Mouse (Mus musculus): ENCODE measurements around the gene Megf6. TPM values are rescaled to one million over a fixed set of nuclear protein-coding genes. Genes with fewer than 3 reads are reported as not detected.

Gene Megf6
- polyA plus RNA-seq, 1 experiment from 2014 or later = 1.5 TPM

- 0 out of 2 replicates have a peak, but pooled peaks have one; percentile 35 for ATAC-seq (ENCODE audit: low read depth)
- Histone ChIP-seq H3K9me3 (replicated peaks) (no peaks in the 10 kb centered on the region), H3K9ac (no peak overlapping the region), H3K4me2 (no peak overlapping the region), H3K27me3 (0 out of 2 replicates have a peak, but pooled peaks cover 9% of the 10 kb centered on the region), H3K27ac (no peak overlapping the region), H3K36me3 (no peaks in the 10 kb centered on the region), H3K4me3 (replicated peaks) (no peak overlapping the region), H3K4me1 (replicated peaks) (peaks cover 16% of the 10 kb centered on the region)
- DNase-seq = no peak
- WGBS (ENCODE audit: insufficient replicate concordance) = 10% methylated on average over 5 of the region's 5 CpGs
Measured at GRCm38 (mm10) chr4:154214075-154214474, 43.5 kb downstream of the Megf6 start.

- Histone ChIP-seq H3K9ac (no peak overlapping the region), H3K27me3 (0 out of 2 replicates have a peak, but pooled peaks cover 4% of the 10 kb centered on the region), H3K36me3 (no peaks in the 10 kb centered on the region), H3K4me3 (replicated peaks) (no peak overlapping the region), H3K4me2 (no peak overlapping the region), H3K9me3 (replicated peaks) (no peaks in the 10 kb centered on the region), H3K27ac (no peak overlapping the region), H3K4me1 (replicated peaks) (peaks cover 16% of the 10 kb centered on the region)
- ATAC-seq (ENCODE audit: low read depth) = no peak
- 61% methylated on average over 7 of the region's 7 CpGs for WGBS (ENCODE audit: insufficient replicate concordance)
- no peak for DNase-seq
Measured at GRCm38 (mm10) chr4:154217711-154218350, 47.3 kb downstream of the Megf6 start.

DNA sequence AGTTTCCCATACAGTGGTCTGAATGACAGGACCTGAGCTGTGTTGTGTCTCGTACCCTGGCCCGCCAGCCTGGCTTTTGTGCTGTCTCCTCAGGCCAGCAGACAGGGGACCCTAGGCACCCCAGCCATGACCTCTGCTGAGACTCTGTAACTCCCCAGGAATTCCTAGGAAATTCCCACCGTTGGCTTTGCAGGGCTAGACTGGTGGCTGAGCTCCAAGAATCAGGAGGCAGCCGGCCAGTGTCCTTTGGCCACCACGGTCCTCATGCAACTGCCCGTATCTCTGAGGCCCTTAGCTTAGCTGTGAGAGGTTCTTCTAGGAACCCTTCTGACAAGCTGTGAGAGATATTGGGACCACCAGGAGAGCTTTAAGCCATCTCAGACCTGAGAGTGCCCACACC, 52.2 kb downstream of the Megf6 start:
- DNase-seq = no peak
- Histone ChIP-seq H3K27me3 (no peaks in the 10 kb centered on the region), H3K4me3 (replicated peaks) (no peak overlapping the region), H3K4me1 (replicated peaks) (no peaks in the 10 kb centered on the region), H3K36me3 (no peaks in the 10 kb centered on the region), H3K9me3 (replicated peaks) (no peaks in the 10 kb centered on the region), H3K27ac (no peak overlapping the region), H3K4me2 (no peak overlapping the region), H3K9ac (no peak overlapping the region)
- no peak for ATAC-seq (ENCODE audit: low read depth)
- 61% methylated on average over 6 of the region's 6 CpGs for WGBS (ENCODE audit: insufficient replicate concordance)

- ATAC-seq (ENCODE audit: low read depth) = no peak
Measured at GRCm38 (mm10) chr4:154224267-154224969, 53.9 kb downstream of the Megf6 start.

GRCm38 (mm10) chr4:154224970-154225309, 54.4 kb downstream of the Megf6 start:
- no peaks in the 10 kb centered on the region for H3K36me3 ChIP-seq
- H3K4me3 ChIP-seq (replicated peaks) = no peak overlapping the region
- H3K9me3 ChIP-seq (replicated peaks) = no peaks in the 10 kb centered on the region
- DNase-seq = no peak
- H3K9ac ChIP-seq = no peak overlapping the region
- no peak overlapping the region for H3K27ac ChIP-seq
- WGBS (ENCODE audit: insufficient replicate concordance) = 69% methylated on average over 9 of the region's 9 CpGs
- H3K4me1 ChIP-seq (replicated peaks) = no peaks in the 10 kb centered on the region
- H3K4me2 ChIP-seq = no peak overlapping the region
- no peaks in the 10 kb centered on the region for H3K27me3 ChIP-seq
- ATAC-seq (ENCODE audit: low read depth) = no peak

More at GRCm38 (mm10) chr4:154224267-154224969, 53.9 kb downstream of the Megf6 start:
- H3K4me2 ChIP-seq = no peak overlapping the region
- no peak for DNase-seq
- no peak overlapping the region for H3K4me3 ChIP-seq (replicated peaks)
- H3K9me3 ChIP-seq (replicated peaks) = no peaks in the 10 kb centered on the region
- no peaks in the 10 kb centered on the region for H3K36me3 ChIP-seq
- no peaks in the 10 kb centered on the region for H3K27me3 ChIP-seq
- H3K9ac ChIP-seq = no peak overlapping the region
- no peak overlapping the region for H3K27ac ChIP-seq
- no peaks in the 10 kb centered on the region for H3K4me1 ChIP-seq (replicated peaks)
- WGBS (ENCODE audit: insufficient replicate concordance) = 38% methylated on average over 6 of the region's 6 CpGs

DNA sequence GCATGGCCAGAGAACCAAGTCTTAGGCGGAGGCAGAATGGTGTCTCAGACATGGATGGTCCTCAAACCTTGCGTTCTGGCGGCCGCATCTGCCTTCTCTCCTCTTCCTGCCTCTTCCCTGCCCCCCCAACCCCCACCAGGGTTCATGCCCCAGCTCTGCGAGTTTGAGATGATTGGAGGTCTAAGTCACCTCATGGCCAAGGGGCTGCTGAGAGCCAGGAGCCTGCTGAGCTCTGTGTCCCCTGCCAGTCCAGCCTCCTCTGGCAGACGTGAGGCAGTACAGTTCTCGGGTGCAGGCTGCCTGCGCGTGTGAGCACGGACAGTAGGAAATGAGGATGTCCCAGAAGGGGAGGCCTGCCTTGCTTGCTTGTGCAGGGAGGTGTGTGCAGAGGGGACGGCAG, 56.1 kb downstream of the Megf6 start:
- Histone ChIP-seq H3K36me3 (no peaks in the 10 kb centered on the region), H3K4me3 (replicated peaks) (no peak overlapping the region), H3K27ac (no peak overlapping the region), H3K4me1 (replicated peaks) (no peaks in the 10 kb centered on the region), H3K4me2 (no peak overlapping the region), H3K9me3 (replicated peaks) (no peaks in the 10 kb centered on the region), H3K27me3 (no peaks in the 10 kb centered on the region), H3K9ac (no peak overlapping the region)
- DNase-seq (no peak), ATAC-seq (ENCODE audit: low read depth) (no peak)
- WGBS (ENCODE audit: insufficient replicate concordance) = 66% methylated on average over 11 of the region's 11 CpGs

DNA sequence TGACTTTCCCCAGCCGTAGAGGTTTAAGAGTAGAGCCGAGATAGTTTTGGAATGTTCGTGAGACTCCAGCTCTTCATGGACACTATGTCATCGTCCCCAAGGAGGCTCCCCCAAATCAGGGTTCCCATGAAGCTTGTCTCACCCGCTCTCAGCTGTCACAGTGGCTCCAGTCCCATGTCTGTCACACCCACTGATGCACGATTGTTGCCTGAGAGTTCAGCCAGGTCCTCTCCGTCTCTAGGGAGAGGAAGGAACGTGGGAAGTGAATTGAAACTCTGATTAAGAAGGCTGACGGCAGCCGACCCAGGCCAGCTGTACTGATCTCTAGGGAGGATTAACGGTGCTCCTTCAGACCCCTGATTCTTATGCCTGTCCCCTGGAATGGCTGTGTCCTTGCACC, 57.8 kb downstream of the Megf6 start:
- ATAC-seq (ENCODE audit: low read depth) (no peak), DNase-seq (no peak)
- no peak overlapping the region for H3K27ac ChIP-seq

DNA sequence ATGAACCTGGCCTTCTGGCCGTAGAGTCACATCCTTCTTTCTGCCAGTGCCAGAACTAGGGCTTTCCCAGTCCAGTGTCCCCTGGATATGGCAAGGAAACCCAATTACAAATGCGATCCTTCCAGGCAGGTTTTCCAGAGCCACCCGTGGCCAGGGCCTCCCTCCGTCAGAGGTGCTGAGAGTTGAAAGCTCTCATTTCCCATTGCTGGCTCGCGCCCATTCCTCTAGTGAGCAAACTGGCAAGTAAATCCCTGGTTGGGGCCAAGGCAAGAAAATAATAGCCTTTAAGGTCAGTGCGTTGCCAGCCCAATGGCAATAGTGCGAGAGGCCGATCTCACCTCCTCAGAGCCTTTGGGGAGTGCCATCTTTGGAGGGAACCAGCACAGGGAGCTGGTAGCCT, 59.0 kb downstream of the Megf6 start:
- Histone ChIP-seq H3K4me3 (replicated peaks) (no peak overlapping the region), H3K4me1 (replicated peaks) (no peaks in the 10 kb centered on the region), H3K36me3 (no peaks in the 10 kb centered on the region), H3K4me2 (no peak overlapping the region), H3K9ac (no peak overlapping the region), H3K27ac (no peak overlapping the region), H3K9me3 (replicated peaks) (no peaks in the 10 kb centered on the region), H3K27me3 (no peaks in the 10 kb centered on the region)
- no peak for DNase-seq
- no peak for ATAC-seq (ENCODE audit: low read depth)
- WGBS (ENCODE audit: insufficient replicate concordance) = 68% methylated on average over 9 of the region's 9 CpGs

More for the DNA sequence above, 57.8 kb downstream of the Megf6 start:
- H3K9me3 ChIP-seq (replicated peaks) = no peaks in the 10 kb centered on the region
- no peaks in the 10 kb centered on the region for H3K27me3 ChIP-seq
- H3K4me1 ChIP-seq (replicated peaks) = no peaks in the 10 kb centered on the region
- 65% methylated on average over 11 of the region's 11 CpGs for WGBS (ENCODE audit: insufficient replicate concordance)
- no peak overlapping the region for H3K9ac ChIP-seq
- H3K4me2 ChIP-seq = no peak overlapping the region
- no peaks in the 10 kb centered on the region for H3K36me3 ChIP-seq
- H3K4me3 ChIP-seq (replicated peaks) = no peak overlapping the region

- no peak for DNase-seq
- Histone ChIP-seq H3K9ac (no peak overlapping the region), H3K4me2 (no peak overlapping the region), H3K4me1 (replicated peaks) (no peaks in the 10 kb centered on the region), H3K27ac (no peak overlapping the region), H3K4me3 (replicated peaks) (no peak overlapping the region), H3K27me3 (no peaks in the 10 kb centered on the region), H3K36me3 (no peaks in the 10 kb centered on the region), H3K9me3 (replicated peaks) (no peaks in the 10 kb centered on the region)
- 61% methylated on average over 7 of the region's 7 CpGs for WGBS (ENCODE audit: insufficient replicate concordance)
- ATAC-seq (ENCODE audit: low read depth) = no peak
Measured at GRCm38 (mm10) chr4:154231380-154231779, 60.9 kb downstream of the Megf6 start.

- H3K4me1 ChIP-seq (replicated peaks) = no peaks in the 10 kb centered on the region
- 50% methylated on average over 4 of the region's 4 CpGs for whole genome bisulfite sequencing (ENCODE audit: insufficient replicate concordance)
- ATAC-seq (ENCODE audit: low read depth) = no peak
Measured at GRCm38 (mm10) chr4:154232295-154232694, 61.8 kb downstream of the Megf6 start.

DNA sequence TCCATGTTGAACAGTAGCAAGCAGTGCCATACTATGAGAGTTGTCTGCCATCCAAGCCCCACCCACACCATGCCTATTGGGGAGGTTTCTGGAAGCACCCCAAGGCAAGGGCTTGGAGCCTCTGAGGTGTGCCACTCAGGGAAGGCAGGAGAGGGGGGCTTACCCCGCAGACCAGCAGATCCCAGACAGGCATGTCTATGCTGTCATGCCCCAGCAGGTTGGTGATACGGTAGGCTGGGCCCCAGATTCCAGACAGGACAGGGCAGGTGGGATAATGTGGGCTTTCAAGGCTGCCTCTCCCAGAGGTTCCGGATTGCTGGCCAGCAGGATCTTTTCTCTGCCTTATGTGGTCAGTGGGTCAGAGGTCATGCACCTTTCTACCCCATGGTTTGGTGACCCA, 65.5 kb downstream of the Megf6 start:
- DNase-seq (no peak), ATAC-seq (ENCODE audit: low read depth) (no peak)
- Histone ChIP-seq H3K4me3 (replicated peaks) (no peak overlapping the region), H3K36me3 (no peaks in the 10 kb centered on the region), H3K4me2 (no peak overlapping the region), H3K9me3 (replicated peaks) (no peaks in the 10 kb centered on the region), H3K4me1 (replicated peaks) (no peaks in the 10 kb centered on the region), H3K9ac (no peak overlapping the region), H3K27me3 (peaks cover 14% of the 10 kb centered on the region), H3K27ac (no peak overlapping the region)
- 55% methylated on average over 3 of the region's 3 CpGs for WGBS (ENCODE audit: insufficient replicate concordance)

More at GRCm38 (mm10) chr4:154232295-154232694, 61.8 kb downstream of the Megf6 start:
- no peak overlapping the region for H3K4me3 ChIP-seq (replicated peaks)
- no peak for DNase-seq
- peaks cover under 1% of the 10 kb centered on the region; the same call in 1 of the 2 replicates for H3K27me3 ChIP-seq
- H3K9ac ChIP-seq = no peak overlapping the region
- no peaks in the 10 kb centered on the region for H3K36me3 ChIP-seq
- H3K27ac ChIP-seq = no peak overlapping the region
- no peaks in the 10 kb centered on the region for H3K9me3 ChIP-seq (replicated peaks)
- H3K4me2 ChIP-seq = no peak overlapping the region

- H3K4me3 ChIP-seq (replicated peaks) = no peak overlapping the region
- no peaks in the 10 kb centered on the region for H3K9me3 ChIP-seq (replicated peaks)
- DNase-seq (no peak), ATAC-seq (ENCODE audit: low read depth) (no peak)
- no peaks in the 10 kb centered on the region for H3K4me1 ChIP-seq (replicated peaks)
- WGBS (ENCODE audit: insufficient replicate concordance) = 23% methylated on average over 10 of the region's 10 CpGs
- H3K27me3 ChIP-seq = peaks cover 17% of the 10 kb centered on the region
- H3K9ac ChIP-seq = no peak overlapping the region
- no peak overlapping the region for H3K27ac ChIP-seq
- no peak overlapping the region for H3K4me2 ChIP-seq
- no peaks in the 10 kb centered on the region for H3K36me3 ChIP-seq
Measured at GRCm38 (mm10) chr4:154236893-154237292, 66.4 kb downstream of the Megf6 start.

All from liver, embryonic 13.5 days (tissue).